Mouse (Mus musculus) adrenal gland, postnatal 36 days (tissue): ENCODE measurements around the gene Cd209e. TPM values are rescaled to one million over a fixed set of nuclear protein-coding genes. Genes with fewer than 3 reads are reported as not detected.
"Not testable (repeated sequence)": the region's sequence is repeated elsewhere in the genome, so short reads cannot be mapped to it uniquely, and the experiment has no call there.

ENCODE experiments used
- DNase-seq, 2 experiments: peaks; one replicate each; pipeline ENCODE4 v3.0.0; 2021; ENCODE audit warnings: mixed read lengths in 1 of 2
- long read RNA-seq, 2 experiments: library from polyadenylated mRNA; stranded (forward); transcript quantifications; one replicate each; pipeline ENCODE4 v2.0.0; 2021; ENCODE audit warnings: borderline sequencing depth in 2 of 2
- total RNA-seq, 2 experiments: library from RNA; stranded (reverse); gene quantifications; 2 replicates each; pipeline ENCODE4 v1.2.3; 2021

The Cd209e gene
- not detected for total RNA-seq
- long read RNA-seq, experiment 1 = 0 reads
- long read RNA-seq, experiment 2 = 0 reads

GRCm38 (mm10) chr8:3854209-3854608 lies at the start of gene Cd209e:
Gene Cd209e, minus strand, starts transcription at chr8:3854309.
- DNase-seq = no peak

GRCm38 (mm10) chr8:3878455-3878854 lies 24.3 kb upstream of the Cd209e start, which contains the start of gene Cd209d:
Gene Cd209d, minus strand, starts transcription at chr8:3878555.
- DNase-seq = no peak

- DNase-seq = no peak
These were observed 22.0 kb upstream of the Cd209e start for GRCm38 (mm10) chr8:3876121-3876520.

GRCm38 (mm10) chr8:3862736-3863135 lies 8.6 kb upstream of the Cd209e start:
- DNase-seq = not testable (repeated sequence)

- peak; percentile 41 to 46 for DNase-seq
These were observed 51.0 kb downstream of the Cd209e start for GRCm38 (mm10) chr8:3803091-3803490.

Other genes with a start within 250 kb of the Cd209e start
- 10 to 100 TPM; 36.0 to 40.7 TPM for gene Xab2, start 233.0 kb downstream of the Cd209e start, total RNA-seq
- 100 to 1,000 TPM; 113 to 119 TPM for gene Pet100, start 232.8 kb downstream of the Cd209e start, total RNA-seq
- gene Pcp2, start 228.8 kb downstream of the Cd209e start, total RNA-seq = not detected
- 100 to 1,000 TPM in 1 of 2 experiments, 10 to 100 TPM in 1; 76.0 to 109 TPM for gene Stxbp2, start 223.4 kb downstream of the Cd209e start, total RNA-seq
- 100 to 1,000 TPM in 1 of 2 experiments, 10 to 100 TPM in 1; 89.6 to 156 TPM for gene Retn, start 198.5 kb downstream of the Cd209e start, total RNA-seq
- gene Mcemp1, start 188.6 kb downstream of the Cd209e start, total RNA-seq = under 1 TPM in 1 of 2 experiments, not detected in 1; 0.79 TPM
- 10 to 100 TPM; 46.7 to 70.7 TPM for gene Fcor, start 181.9 kb downstream of the Cd209e start, total RNA-seq
- 10 to 100 TPM; 20.7 to 21.0 TPM for gene Trappc5, start 178.0 kb downstream of the Cd209e start, total RNA-seq
- not detected for gene Fcer2a, start 160.1 kb downstream of the Cd209e start, total RNA-seq
- gene Clec4g, start 133.7 kb downstream of the Cd209e start, total RNA-seq = not detected
- gene Cd209a, start 105.3 kb downstream of the Cd209e start, total RNA-seq = 1 to 10 TPM in 1 of 2 experiments, not detected in 1; 1.2 TPM
- 1 to 10 TPM; 1.2 to 2.7 TPM for gene Cd209d, start 24.2 kb upstream of the Cd209e start, total RNA-seq
- gene Cd209b, start 72.5 kb upstream of the Cd209e start, total RNA-seq = 1 to 10 TPM; 1.7 to 3.0 TPM
- 1 to 10 TPM in 1 of 2 experiments, not detected in 1; 1.0 TPM for gene Cd209c, start 100.4 kb upstream of the Cd209e start, total RNA-seq